Mouse (Mus musculus): Measurements from ENCODE around the gene Rhof.

Gene Rhof

DNA sequence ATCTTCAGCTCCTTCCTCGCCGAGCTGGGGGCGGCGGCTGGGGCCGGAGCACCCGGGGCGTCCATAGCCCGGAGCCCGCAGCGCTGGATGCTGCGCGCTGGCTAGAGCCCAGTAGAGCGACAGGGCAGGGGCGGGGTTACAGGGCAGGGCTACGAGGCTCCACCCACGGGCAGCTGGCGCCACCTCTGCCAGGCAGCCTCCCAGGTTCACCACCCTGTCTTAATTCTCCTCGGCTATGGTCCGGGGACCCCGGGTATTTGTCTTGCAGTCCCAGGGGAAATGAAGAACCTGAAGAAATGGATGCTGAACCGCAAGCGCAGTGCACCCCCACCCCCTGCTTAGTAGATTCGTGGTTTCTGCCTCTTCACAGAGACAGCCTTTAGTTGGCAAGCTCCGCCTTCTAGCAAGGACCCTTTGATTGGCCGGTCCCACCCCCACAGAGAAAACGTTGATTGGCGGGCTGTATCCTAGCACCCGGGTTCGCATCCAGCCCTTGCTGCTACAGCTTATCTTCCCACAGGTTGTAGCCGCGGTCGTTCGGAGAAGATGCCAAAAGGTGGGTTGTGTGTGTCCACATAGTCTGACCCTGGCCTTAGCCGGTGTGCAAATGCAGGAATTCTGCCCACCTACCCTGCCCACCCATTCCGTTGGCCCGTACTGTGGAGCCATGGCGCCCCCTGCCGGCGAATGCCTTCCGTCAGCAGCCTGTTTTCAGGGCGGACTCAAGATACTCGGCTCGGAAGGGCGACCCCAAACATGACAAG, at the start of gene Rhof:
Gene Rhof, minus strand, starts transcription at position 385 of the 764 bp plus-strand sequence.
- no peak for DNase-seq (ENCODE audit: low spot score)

- DNase-seq (ENCODE audit: low spot score): no peak
These were observed 49.0 kb upstream of the Rhof start for GRCm38 (mm10) chr5:123181536-123181935.

GRCm38 (mm10) chr5:123180390-123180789, 47.9 kb upstream of the Rhof start:
- no peak for DNase-seq (ENCODE audit: low spot score)

GRCm38 (mm10) chr5:123178792-123179191, 46.3 kb upstream of the Rhof start:
- no peak for DNase-seq (ENCODE audit: low spot score)

DNA sequence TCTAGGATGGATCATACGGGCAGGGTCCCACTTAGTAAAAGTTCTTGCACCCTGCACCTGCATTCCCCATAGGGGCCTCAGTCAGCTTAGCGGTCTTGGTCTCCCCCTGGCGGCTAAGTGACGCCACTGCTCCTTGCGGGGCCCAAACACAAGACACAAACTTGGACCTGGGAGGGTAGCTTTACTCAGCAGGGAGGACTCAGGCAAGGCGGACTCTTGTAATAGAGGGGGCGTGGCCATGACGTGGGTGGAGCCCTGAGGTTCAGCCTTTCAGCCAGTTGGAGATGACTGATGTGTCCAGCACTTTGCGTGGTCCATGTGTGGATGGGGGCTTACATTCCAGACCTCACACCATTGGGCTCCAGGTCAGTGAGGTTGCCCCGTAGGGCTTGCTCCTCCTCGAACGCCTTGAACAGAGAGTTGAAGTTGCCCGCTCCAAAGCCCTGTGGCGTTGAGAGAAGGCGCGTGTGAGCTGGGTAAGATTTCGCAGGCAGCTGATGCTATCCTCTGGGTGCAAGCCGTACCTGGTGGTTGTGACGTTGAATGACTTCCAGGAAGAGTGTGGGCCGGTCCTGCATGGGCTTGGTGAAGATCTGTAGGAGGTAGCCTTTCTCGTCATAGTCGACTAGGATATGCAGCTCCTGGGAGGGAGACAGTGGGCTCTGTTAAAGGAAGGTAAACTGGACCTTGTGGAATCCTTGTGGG, 39.3 kb upstream of the Rhof start:
- DNase-seq (ENCODE audit: low spot score): peak; percentile 24

GRCm38 (mm10) chr5:123170365-123170764, 37.9 kb upstream of the Rhof start:
- no peak for DNase-seq (ENCODE audit: low spot score)

DNA sequence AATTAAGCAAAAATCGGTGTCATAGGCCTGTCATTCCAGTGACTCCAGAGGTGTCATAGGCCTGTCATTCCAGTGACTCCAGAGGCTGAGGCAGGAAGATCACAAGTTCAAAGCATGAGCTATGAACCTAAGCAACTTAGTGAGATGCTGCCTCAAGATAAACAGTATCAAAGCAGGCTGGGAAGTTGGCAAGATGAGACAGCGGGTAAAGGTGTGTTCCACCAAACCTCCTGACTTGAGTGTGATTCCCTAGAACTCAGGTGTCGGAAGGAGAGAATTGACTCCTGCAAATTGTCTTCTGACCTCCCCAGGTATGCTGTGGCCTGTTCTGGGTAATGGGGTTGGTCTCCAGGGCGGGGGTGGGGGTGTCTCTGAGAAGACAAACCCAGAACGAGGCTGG, 36.8 kb upstream of the Rhof start, which contains the start of gene Psmd9:
Gene Psmd9, plus strand, starts transcription at position 130 of the 400 bp plus-strand sequence.
- no peak for DNase-seq (ENCODE audit: low spot score)

GRCm38 (mm10) chr5:123167591-123167990, 35.1 kb upstream of the Rhof start:
- DNase-seq (ENCODE audit: low spot score): no peak

- DNase-seq (ENCODE audit: low spot score): no peak
These were observed 33.9 kb upstream of the Rhof start for GRCm38 (mm10) chr5:123166437-123166836.

DNA sequence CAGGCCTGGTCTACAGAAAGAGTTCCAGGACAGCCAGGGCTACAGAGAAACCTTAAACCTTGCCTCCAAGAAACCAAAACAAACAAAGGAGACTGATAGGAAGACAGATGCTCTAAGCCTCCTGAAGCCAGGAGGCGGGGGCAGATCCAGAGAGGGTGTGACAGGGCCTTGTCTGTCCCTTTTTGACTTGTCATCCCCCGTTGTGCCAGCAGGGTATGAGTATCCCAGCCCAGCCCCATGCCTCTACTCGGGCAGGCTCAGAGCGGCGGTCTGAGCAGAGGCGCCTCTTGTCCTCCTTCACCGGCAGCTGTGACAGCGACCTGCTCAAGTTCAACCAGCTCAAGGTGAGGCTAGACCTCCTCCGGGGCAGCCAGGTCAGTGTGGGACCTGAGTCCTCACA, 30.4 kb upstream of the Rhof start:
- no peak for DNase-seq (ENCODE audit: low spot score)

DNA sequence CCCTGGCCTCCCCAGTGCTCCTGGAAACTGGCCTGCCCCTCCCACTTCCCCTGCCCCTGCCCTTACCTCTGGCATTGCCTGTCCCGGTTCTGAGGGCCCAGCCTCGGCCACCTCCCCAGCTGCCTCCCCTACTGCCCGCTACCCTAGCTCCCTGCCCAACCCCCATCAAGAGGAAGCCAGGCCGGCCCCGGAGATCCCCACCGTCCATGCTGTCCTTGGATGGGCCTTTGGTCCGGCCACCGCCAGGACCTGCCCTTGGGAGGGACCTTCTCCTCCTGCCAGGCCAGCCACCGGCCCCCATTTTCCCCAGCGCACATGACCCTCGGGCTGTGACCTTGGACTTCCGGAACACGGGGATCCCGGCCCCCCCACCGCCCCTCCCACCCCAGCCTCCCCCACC, 27.8 kb upstream of the Rhof start:
- DNase-seq (ENCODE audit: low spot score): no peak

DNA sequence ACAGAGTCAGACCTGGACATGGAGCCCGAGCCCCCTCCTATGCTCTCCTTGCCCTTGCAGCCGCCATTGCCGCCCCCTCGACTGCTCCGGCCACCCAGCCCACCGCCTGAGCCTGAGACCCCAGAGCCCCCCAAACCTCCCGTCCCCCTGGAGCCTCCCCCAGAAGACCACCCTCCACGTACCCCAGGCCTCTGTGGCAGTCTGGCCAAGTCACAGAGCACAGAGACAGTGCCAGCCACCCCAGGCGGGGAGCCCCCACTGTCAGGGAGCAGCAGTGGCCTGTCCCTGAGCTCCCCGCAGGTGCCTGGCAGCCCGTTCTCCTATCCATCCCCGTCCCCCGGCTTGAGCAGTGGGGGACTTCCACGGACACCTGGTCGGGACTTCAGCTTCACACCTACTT, 27.4 kb upstream of the Rhof start:
- no peak for DNase-seq (ENCODE audit: low spot score)

- DNase-seq (ENCODE audit: low spot score): no peak
These were observed 27.0 kb upstream of the Rhof start for GRCm38 (mm10) chr5:123159446-123159845.

DNA sequence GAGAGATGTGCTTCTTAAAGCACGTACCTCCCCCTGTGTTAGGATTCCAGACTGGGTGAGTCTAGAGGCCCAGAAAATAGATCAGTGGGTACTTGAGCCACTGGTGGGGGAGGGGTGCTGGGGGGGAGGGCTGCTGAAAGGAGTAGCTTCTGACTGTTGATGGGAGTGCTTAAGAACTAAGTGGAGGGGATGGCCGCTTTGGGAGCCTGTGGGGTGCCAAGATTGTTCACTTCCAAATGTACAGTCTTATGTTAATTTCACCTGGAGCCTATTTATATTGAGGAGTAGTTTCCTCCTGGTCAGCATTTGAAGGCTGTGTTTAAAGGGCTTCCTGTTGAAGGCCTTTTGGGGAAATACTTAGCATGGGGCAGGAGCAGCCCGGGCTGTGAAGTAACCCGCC, 25.5 kb upstream of the Rhof start:
- no peak for DNase-seq (ENCODE audit: low spot score)

GRCm38 (mm10) chr5:123156763-123157162, 24.3 kb upstream of the Rhof start:
- DNase-seq (ENCODE audit: low spot score): no peak

DNA sequence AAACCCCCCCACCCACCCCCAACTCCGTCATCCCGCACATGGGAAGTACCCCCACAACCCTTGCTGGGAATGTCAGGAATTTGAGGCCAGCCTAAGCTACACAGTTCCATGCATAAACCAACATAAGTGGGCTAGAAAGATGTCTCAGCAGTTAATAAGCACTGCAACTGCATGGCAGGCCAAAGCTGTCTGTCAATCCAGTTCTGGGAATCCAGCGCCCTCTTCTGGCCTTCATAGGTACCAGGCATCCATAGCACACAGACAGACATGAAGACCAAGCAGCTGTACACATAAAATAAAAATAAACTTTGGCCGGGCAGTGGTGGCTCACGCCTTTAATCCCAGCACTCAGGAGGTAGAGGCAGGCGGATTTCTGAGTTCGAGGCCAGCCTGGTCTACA, 22.9 kb upstream of the Rhof start:
- peak; percentile 43 for DNase-seq (ENCODE audit: low spot score)

DNA sequence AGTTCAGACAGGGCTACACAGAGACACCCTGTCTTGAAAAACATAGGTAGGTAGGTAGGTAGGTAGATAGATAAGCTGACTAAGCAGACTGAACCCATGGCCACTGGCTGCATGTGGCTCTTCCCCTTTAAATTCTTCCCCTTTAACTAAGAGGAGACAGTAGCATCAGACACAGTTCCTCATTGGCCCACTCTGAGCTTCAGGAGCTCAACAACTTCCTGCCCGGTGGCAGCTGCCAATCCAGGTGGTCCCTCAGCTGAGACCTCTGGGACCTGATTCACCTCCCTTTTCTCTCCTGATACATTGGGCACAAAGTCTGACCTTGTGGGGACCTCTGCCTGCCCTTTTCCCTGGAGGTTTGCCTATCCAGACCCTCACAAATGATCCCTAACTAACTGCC, 20.4 kb upstream of the Rhof start:
- DNase-seq (ENCODE audit: low spot score): no peak

GRCm38 (mm10) chr5:123151707-123152362, 19.3 kb upstream of the Rhof start:
- no peak for DNase-seq (ENCODE audit: low spot score)

GRCm38 (mm10) chr5:123151077-123151476, 18.6 kb upstream of the Rhof start:
- no peak for DNase-seq (ENCODE audit: low spot score)

DNA sequence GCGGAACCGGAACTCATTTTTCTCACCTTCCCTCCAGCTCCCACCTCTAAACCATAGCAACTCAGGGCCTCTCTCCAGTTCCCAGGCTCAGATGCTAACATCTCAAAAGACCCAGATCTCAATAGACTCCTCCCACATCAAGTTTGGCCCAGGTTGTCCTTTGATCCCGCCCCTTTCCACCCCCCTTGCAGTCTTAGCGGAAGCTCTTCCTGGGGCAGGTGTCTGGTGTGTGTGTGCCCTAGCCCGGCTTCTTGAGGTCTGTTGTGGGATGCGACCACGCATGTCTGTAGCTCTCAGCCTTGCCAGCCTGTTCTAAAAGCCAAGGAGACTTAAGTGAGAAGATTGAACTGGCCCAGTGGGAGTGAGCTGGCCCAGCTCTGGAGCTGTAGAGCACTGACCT, 18.1 kb upstream of the Rhof start:
- no peak for DNase-seq (ENCODE audit: low spot score)

GRCm38 (mm10) chr5:123149451-123150400, 17.2 kb upstream of the Rhof start:
- peak; percentile 79 for DNase-seq (ENCODE audit: low spot score)

Measured in MN1 (cell line).